Mouse (Mus musculus) hematopoietic stem cell, adult 5-6 weeks (primary cell): ENCODE data around the gene Scn8a. TPM values are rescaled to one million over a fixed set of nuclear protein-coding genes. Genes with fewer than 3 reads are reported as not detected.

ENCODE experiments used
- ATAC-seq, 2 experiments: fragments of 125-278 bp in 1 of 2; replicated peaks in 1 of 2; 2 replicates each; pipeline ENCODE4 v1.8.0; 2016 to 2017; ENCODE audit warnings: inconsistent platforms in 2 of 2, mild to moderate bottlenecking in 2 of 2, moderate number of reproducible peaks in 2 of 2, low read depth in 1 of 2, moderate TSS enrichment in 1 of 2; ENCODE audit not compliant: low FRiP score in 2 of 2, poor library complexity in 2 of 2, severe bottlenecking in 2 of 2, insufficient read depth in 1 of 2, low TSS enrichment in 1 of 2
- total RNA-seq: library from RNA; stranded (forward); fragments of 172-1452, 232-1000 nt; gene quantifications from 2 replicates; pipeline ENCODE4 v1.2.3, GENCODE M21; 2017

Scn8a gene
- total RNA-seq, 1 experiment from 2014 or later: not detected

DNA sequence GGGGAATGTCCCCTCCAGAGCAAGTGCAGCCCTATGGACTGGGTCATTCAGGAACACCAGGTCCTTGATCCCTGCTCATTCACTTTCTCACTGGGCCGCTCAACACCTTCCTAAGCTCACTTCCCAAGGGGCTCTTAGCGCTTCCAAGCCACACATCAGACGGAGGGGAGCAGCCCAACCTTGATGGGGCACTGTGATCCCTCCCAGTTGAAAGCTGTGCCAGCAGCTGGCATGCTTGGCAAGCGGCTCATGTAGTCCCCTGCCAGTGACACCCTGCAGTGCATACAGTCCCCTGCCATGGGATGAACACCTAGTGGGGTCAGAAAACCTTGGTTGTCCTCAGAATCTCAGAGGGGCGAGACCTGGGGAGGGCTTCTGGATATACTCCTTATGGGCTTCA, 204.4 kb downstream of the Scn8a start:
- ATAC-seq: no peak

GRCm38 (mm10) chr15:101075150-101075549, 205.5 kb downstream of the Scn8a start:
- no peak for ATAC-seq

DNA sequence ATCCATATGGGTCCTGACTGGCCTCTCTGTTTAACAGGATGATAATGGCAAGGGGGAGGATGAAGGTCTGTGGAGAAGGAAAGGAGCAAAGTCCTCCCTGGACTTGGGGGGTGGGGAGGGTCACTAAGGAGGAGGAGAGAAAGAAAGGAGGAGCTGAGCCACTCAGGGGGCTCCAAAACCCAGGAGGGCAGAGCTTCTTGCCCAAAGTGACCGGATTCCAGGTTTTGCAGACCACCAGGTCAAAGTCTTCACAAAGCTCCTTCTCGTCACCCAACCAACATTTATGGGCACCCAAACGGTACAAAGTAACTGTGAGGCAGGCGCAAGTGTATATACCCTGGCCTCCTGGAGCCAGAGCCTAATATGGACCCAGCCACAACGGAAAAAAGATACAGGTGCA, 206.0 kb downstream of the Scn8a start:
- ATAC-seq: no peak

GRCm38 (mm10) chr15:101076071-101077000, 206.7 kb downstream of the Scn8a start:
- ATAC-seq: no peak

DNA sequence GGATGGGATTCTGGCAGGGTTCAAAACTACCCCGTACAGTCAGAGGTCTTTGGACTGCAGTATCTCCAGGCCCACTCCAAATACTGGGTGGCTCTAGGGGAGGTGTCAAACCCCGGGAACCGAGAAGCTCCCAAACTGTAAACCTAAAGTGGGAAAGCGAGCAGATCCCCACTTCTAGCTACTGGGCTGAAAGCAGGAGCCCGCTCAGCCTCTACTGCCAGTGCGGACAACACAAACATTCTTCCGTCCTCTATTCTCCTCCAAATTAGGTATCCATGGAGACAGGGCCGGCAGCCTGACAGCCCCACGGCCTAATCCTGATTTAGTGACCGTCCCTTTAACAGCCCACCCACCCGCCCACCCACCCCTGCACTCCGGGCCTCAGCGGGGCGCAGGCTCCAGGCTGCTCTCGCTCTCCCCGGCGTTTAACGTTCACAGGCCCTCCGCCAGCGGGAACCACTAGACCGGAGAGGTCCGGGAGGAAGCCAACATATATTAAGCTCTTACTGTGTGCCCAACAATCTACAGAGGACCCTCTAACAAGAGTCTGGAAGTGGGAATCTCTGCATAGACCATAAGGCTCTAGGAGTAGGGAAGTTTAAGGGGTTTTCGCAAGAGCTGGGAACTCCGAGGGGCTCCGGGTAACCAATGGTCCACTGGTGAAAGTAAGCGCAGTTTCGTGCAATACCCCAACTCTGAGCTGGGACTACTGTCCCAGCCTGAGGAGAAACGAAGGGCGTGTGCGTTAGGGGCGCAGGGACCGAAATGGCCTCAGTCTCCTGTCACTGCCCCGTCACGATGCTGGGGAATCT, 207.5 kb downstream of the Scn8a start:
- no peak for ATAC-seq

DNA sequence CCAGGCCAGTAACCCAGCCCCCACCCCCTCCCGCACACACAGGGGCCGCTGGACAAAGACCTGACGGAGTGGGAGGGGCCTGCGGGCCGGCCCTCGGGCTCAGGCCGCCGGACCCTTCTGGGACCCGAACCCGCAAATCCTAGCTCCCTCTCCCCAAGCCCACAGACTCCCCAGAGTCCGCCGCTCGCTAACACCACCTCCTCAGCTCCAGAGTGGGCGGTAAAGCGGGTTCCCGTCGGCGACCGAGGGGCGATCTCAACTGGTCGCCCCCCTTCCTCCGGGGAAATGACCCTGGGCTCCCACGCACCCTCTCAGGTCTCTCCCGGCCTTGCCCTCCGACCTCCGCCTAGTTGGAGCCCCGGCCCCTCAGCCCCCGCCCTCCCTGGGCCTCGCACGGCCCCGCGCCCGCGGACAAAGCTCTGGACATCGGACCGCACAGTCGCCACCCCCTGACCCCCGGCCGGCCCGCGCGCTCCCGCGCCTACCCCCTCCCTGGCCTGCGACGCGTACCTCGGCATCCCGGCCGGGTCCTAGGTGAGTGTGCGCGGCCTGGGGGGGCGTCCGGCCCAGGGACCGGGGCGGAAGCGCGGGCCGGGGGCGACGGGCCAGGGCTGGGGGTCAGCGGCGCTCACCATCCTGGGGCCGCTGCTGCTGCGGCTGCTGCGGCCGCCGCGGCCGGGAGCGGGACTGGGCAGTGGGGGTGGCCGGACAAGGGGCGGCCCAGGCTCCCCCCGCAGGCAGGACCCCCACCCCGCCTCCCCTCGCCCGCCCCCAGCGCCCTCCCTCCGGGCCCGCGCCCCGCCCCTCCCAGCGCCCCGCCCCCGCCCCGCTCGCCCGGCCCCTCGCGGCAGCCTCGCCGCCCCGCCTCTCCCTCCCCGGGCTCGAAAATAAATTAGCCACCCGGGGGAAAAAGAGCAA, 208.4 kb downstream of the Scn8a start, which contains the start of gene Fignl2:
Gene Fignl2 (minus strand): TSS at position 755 of the 918 bp plus-strand sequence.
- no peak for ATAC-seq

GRCm38 (mm10) chr15:101078731-101079156, 209.1 kb downstream of the Scn8a start:
- no peak for ATAC-seq

DNA sequence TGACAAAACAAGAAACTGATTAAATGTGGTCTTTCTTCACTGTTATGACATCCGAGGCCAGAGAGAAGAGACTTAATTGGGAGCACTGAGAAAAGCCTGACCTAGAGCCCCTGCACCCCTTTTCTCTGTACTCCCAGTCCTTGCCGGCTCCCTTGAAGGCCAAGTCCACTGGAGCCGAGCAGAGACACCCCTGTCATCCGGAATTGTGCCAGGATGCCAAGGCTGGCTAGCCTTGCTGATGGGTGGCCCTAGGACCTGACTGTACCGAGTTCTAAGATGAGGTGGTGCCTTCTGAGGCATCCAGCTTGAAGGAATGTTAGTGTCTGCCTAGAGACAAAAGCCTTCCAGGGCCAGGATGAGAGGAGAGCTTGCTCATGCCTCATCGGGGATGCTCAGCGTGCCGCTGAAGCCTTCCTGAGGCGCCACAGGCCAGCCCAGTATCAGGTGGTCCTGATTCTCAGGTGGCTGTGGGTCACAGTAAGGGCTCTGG, 210.4 kb downstream of the Scn8a start:
- ATAC-seq: no peak

- no peak for ATAC-seq
These were observed 211.4 kb downstream of the Scn8a start for GRCm38 (mm10) chr15:101081035-101081548.

DNA sequence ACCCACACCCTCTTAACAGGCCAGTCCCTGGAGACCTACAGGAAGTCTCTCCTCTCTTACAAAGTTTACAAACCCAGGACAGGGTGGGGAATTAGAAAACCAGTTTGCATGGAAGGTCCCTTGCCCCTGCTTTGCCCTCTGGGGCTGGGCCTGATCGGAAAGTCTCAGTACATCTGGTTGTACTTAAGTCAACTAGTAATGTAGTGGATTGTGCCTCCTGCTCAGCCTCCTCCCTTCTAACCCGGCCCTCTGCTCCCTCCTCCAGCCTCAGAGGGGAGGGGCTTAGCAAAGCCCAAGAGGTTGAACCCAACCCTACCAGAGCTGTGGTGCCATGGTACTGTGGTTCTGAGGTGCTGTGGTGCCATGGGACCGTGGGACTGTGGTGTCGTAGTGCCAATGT, 212.6 kb downstream of the Scn8a start:
- ATAC-seq: no peak

DNA sequence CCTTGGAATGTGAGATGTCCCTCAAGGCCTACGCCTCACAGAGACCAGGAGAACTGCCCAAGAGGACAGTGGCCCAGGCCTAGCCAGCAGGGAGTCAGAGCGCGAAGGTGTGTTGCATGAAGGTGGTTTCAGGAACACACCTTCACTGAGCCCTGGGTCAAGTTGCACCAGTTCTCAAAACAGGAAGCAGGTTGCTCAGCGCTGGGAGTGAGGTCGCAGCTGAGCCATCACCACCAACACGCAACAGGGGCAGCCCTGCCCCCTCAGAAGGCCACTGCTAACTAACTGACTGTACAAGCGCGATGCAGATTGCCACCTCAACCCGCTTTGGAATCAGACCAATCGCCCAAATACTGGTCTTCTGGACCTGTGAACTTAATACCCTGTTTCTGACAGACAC, 214.8 kb downstream of the Scn8a start:
- ATAC-seq: peak; percentile 66

DNA sequence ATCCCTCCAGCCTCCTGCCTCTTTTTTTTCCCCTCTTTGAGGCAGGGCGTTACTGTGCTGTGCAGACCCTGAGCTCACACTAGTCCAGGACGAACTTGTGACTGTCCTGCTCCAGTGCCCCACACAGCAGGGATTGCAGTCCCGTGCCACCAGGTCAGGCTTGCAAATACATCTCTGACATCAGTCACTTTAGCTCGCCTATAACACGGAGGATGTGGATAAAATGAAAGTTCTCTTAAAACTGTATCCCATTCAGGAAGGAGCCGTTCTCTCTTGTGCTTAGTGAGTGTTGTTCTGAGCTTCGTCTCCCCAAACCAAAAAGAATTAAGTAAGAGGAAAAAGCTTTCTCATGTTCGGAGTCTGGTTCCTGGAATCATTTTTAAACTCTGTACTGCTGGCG, 216.8 kb downstream of the Scn8a start:
- ATAC-seq: no peak

DNA sequence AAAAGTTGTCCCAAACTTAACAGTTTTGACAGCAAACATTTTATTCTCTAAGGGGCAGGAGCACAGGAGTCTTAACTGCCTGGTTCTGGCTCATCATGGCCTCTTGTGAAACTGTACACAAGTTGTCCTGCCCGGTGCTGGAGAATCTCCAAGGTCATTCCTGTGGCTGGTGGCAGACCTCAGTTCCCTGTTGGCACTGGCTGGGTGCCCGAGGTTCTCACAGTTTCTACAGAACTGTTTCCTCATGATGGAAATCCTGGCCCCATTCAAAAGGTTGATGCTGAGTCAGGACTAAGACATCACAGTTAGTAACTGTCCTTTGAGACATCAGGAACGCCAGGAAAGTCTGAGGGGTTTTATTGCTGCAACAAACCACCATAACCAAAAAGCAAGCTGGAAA, 217.3 kb downstream of the Scn8a start:
- ATAC-seq: peak; percentile 48 to 52

GRCm38 (mm10) chr15:101088291-101088690, 218.6 kb downstream of the Scn8a start:
- ATAC-seq: no peak

GRCm38 (mm10) chr15:101091551-101091950, 221.9 kb downstream of the Scn8a start:
- ATAC-seq: no peak

GRCm38 (mm10) chr15:101092121-101092828, 222.6 kb downstream of the Scn8a start:
- ATAC-seq: 0 out of 4 replicates have a peak, but pooled peaks have one; percentile 4 to 34
